Mouse (Mus musculus): ENCODE data around the gene Vps26b. TPM values are rescaled to one million over a fixed set of nuclear protein-coding genes. Genes with fewer than 3 reads are reported as not detected.

Vps26b gene
- polyA plus RNA-seq, 1 experiment from 2014 or later = 7.3 TPM

DNA sequence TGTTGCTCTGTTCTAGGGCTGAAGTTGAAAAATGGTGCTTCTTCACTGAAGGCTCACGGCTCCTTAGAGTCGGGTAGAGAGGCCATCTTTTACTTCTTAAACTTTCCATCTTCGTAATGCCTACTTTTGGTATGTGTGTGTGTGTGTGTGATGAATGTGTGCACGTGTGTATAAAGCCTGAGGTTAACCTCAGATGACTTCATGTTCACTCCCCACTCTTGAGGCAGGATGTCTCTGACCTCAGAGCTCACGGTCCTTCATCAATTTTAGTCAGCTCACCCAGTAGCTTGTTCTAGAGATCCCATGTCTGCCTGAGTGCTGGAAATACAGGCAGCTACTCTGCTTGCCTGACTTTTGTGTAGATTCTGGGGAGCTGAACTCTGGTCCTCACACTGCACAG is 14.0 kb upstream of the Vps26b start:
- H3K36me3 ChIP-seq (replicated peaks; ENCODE audit: insufficient read depth, low read length) = peaks cover 83% of the 10 kb centered on the region
- H3K9me3 ChIP-seq (ENCODE audit: low read length) = no peaks in the 10 kb centered on the region
- no peak for TF ChIP-seq CTCF (IDR thresholded peaks at IDR 0.05; ENCODE audit: low read depth)
- no peak for TF ChIP-seq EP300 (IDR thresholded peaks at IDR 0.05; ENCODE audit: low read depth)
- no peaks in the 10 kb centered on the region for H3K4me1 ChIP-seq (ENCODE audit: insufficient read depth)
- H3K4me2 ChIP-seq (ENCODE audit: low read depth, low read length) = no peak overlapping the region
- no peak for ATAC-seq
- H3K27ac ChIP-seq (ENCODE audit: low read depth) = no peak overlapping the region
- 86% methylated on average over 5 of the region's 5 CpGs for WGBS (ENCODE audit: insufficient replicate concordance)
- DNase-seq = no peak
- H3K27me3 ChIP-seq (ENCODE audit: insufficient read depth, low read length) = no peaks in the 10 kb centered on the region
- H3K9ac ChIP-seq (replicated peaks) = no peak overlapping the region
- no peak overlapping the region for H3K4me3 ChIP-seq (ENCODE audit: low read depth, low read length)

DNA sequence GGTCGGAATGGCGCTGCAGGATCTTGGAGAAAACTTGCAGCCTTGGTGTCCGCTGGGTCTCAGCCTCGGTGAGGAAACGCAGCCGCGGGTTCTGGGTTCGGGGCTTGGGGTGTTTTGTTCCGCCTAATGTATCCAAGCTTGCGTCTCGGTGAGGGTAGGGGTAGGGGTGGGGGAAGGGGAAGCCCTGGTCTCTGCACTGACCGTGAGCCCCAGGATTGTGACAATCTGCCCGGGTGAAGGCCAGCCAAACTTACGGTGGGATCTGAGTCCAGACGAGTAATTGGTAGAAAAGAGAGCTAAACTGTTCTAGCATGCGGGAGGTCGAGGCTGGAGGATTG is 867 bp upstream of the Vps26b start:
- no peak for DNase-seq
- H3K9ac ChIP-seq (replicated peaks) = peak overlapping the region; percentile 95
- under 1% methylated on average over 17 of the region's 17 CpGs for WGBS (ENCODE audit: insufficient replicate concordance)
- H3K27ac ChIP-seq (ENCODE audit: low read depth) = peak overlapping the region; percentile 86; the same call in 1 of the 2 replicates
- H3K4me1 ChIP-seq (ENCODE audit: insufficient read depth) = peaks cover 40% of the 10 kb centered on the region
- peak overlapping the region; percentile 100 for H3K4me2 ChIP-seq (ENCODE audit: low read depth, low read length)
- ATAC-seq = peak; percentile 16
- no peaks in the 10 kb centered on the region for H3K27me3 ChIP-seq (ENCODE audit: insufficient read depth, low read length)
- TF ChIP-seq CTCF (IDR thresholded peaks at IDR 0.05; ENCODE audit: low read depth) = no peak
- TF ChIP-seq EP300 (IDR thresholded peaks at IDR 0.05; ENCODE audit: low read depth) = no peak
- H3K36me3 ChIP-seq (replicated peaks; ENCODE audit: insufficient read depth, low read length) = no peaks in the 10 kb centered on the region; the same call in 1 of the 2 replicates
- no peaks in the 10 kb centered on the region for H3K9me3 ChIP-seq (ENCODE audit: low read length)
- peak overlapping the region; percentile 99 for H3K4me3 ChIP-seq (ENCODE audit: low read depth, low read length)

DNA sequence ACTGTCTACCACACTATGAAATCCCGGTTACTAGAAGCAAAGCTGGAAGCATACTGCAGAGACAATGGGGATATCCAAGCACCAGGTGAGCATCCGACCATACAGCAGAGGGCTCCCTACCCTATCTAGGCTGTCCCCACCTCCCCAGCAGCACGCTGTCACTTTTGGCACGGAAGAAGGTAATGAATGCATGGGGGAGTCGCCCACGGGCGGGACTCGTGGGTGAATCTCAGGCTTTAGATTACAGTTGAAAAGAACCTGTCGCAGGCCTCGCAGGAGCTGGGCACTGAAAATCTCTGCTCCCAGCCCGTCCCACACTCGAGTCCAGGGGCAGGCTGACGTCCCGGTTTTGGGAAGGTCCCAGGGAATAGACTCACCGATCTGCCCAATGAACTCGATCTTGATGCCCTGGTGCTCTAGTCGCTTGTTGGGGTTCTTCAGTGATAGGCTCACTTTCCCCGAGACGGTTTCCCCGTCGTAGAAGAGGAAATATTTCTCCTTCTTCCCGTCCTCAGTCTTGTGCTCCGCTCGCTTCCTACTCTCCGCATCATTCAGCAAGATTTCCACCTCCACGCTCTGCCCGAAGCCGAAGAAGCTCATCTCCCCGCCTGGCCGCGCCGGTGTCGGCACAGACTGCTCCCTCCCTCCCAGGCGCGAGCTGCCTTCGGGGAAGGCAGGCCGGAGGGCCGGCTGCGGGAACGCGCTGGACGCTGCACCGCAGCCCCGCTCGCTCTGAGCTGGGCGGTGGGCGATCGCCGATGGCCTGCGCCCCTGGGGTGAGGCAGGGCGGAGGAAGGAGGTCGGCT is 640 bp downstream of the Vps26b start:
- Histone ChIP-seq H3K27me3 (ENCODE audit: insufficient read depth, low read length) (no peaks in the 10 kb centered on the region), H3K4me3 (ENCODE audit: low read depth, low read length) (peak overlapping the region; percentile 99), H3K4me1 (ENCODE audit: insufficient read depth) (peaks cover 40% of the 10 kb centered on the region), H3K9me3 (ENCODE audit: low read length) (no peaks in the 10 kb centered on the region), H3K4me2 (ENCODE audit: low read depth, low read length) (peak overlapping the region; percentile 100), H3K9ac (replicated peaks) (peak overlapping the region; percentile 95), H3K36me3 (replicated peaks; ENCODE audit: insufficient read depth, low read length) (no peaks in the 10 kb centered on the region; the same call in 1 of the 2 replicates), H3K27ac (ENCODE audit: low read depth) (peak overlapping the region; percentile 86)
- DNase-seq (peak; percentile 61), ATAC-seq (peak; percentile 34)
- TF ChIP-seq CTCF (IDR thresholded peaks at IDR 0.05; ENCODE audit: low read depth) (peak; percentile 42), EP300 (IDR thresholded peaks at IDR 0.05; ENCODE audit: low read depth) (no peak)
- WGBS (ENCODE audit: insufficient replicate concordance) = under 1% methylated on average over 52 of the region's 52 CpGs

- TF ChIP-seq EP300 (IDR thresholded peaks at IDR 0.05; ENCODE audit: low read depth) (no peak), CTCF (IDR thresholded peaks at IDR 0.05; ENCODE audit: low read depth) (no peak)
- Histone ChIP-seq H3K36me3 (replicated peaks; ENCODE audit: insufficient read depth, low read length) (no peaks in the 10 kb centered on the region), H3K9me3 (ENCODE audit: low read length) (no peaks in the 10 kb centered on the region), H3K27ac (ENCODE audit: low read depth) (no peak overlapping the region), H3K4me2 (ENCODE audit: low read depth, low read length) (peak overlapping the region; percentile 100), H3K4me1 (ENCODE audit: insufficient read depth) (peaks cover 31% of the 10 kb centered on the region), H3K9ac (replicated peaks) (no peak overlapping the region), H3K4me3 (ENCODE audit: low read depth, low read length) (no peak overlapping the region), H3K27me3 (ENCODE audit: insufficient read depth, low read length) (no peaks in the 10 kb centered on the region)
- WGBS (ENCODE audit: insufficient replicate concordance) = 22% methylated on average over 1 of the region's 1 CpGs
- DNase-seq (no peak), ATAC-seq (no peak)
These were observed 3.2 kb downstream of the Vps26b start for GRCm38 (mm10) chr9:27026708-27027107.

DNA sequence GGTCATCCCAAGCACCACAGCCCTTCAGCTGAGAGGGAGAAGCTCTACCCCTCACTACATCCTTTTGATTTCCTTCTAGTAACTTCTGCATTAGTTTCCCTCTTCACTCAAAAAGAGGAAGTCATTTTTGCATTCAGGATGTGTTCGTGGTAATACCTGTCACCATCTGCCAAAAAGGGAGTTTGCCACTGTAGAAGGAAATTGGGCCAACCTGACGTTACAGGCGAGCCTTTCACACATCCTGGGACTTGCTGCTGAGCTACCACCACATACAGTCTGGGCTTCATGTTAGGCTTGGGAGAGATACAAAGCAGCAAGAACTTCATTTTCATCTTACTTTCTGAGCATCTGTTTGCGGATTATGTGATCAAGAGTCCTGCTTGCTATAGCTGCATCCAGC is 6.2 kb downstream of the Vps26b start:
- no peak for ATAC-seq
- Histone ChIP-seq H3K9me3 (ENCODE audit: low read length) (no peaks in the 10 kb centered on the region), H3K4me2 (ENCODE audit: low read depth, low read length) (no peak overlapping the region), H3K27ac (ENCODE audit: low read depth) (no peak overlapping the region), H3K4me1 (ENCODE audit: insufficient read depth) (peaks cover 17% of the 10 kb centered on the region), H3K9ac (replicated peaks) (no peak overlapping the region), H3K27me3 (ENCODE audit: insufficient read depth, low read length) (no peaks in the 10 kb centered on the region), H3K4me3 (ENCODE audit: low read depth, low read length) (no peak overlapping the region), H3K36me3 (replicated peaks; ENCODE audit: insufficient read depth, low read length) (peaks cover 3% of the 10 kb centered on the region; the same call in 1 of the 2 replicates)
- TF ChIP-seq CTCF (IDR thresholded peaks at IDR 0.05; ENCODE audit: low read depth) (no peak), EP300 (IDR thresholded peaks at IDR 0.05; ENCODE audit: low read depth) (no peak)
- WGBS (ENCODE audit: insufficient replicate concordance) = 49% methylated on average over 4 of the region's 4 CpGs
- peak; percentile 17 for DNase-seq

DNA sequence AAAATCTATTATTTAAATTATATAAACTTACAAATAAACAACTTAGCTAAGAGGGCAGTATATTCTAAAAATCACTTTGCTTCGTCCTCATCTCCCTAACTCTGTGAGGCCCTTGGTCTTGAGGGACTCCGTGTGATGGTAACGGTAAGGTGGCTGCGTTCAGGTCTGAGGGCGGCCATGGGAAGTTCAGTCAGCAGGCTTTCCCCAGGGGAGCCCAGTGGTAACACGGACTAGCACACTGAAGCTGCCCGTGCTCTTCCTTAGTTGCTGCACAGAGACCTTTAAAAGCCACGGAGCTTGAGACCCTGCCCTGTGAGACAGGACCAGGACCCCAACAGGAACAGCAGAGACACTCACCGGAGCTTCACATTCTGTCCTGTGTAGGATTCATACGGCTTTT is 10.9 kb downstream of the Vps26b start:
- Histone ChIP-seq H3K4me2 (ENCODE audit: low read depth, low read length) (no peak overlapping the region), H3K4me1 (ENCODE audit: insufficient read depth) (no peaks in the 10 kb centered on the region), H3K27me3 (ENCODE audit: insufficient read depth, low read length) (no peaks in the 10 kb centered on the region), H3K36me3 (replicated peaks; ENCODE audit: insufficient read depth, low read length) (peaks cover 32% of the 10 kb centered on the region), H3K9ac (replicated peaks) (no peak overlapping the region), H3K27ac (ENCODE audit: low read depth) (no peak overlapping the region), H3K4me3 (ENCODE audit: low read depth, low read length) (no peak overlapping the region), H3K9me3 (ENCODE audit: low read length) (no peaks in the 10 kb centered on the region)
- ATAC-seq = no peak
- WGBS (ENCODE audit: insufficient replicate concordance) = 88% methylated on average over 10 of the region's 10 CpGs
- no peak for DNase-seq
- TF ChIP-seq CTCF (IDR thresholded peaks at IDR 0.05; ENCODE audit: low read depth) (no peak), EP300 (IDR thresholded peaks at IDR 0.05; ENCODE audit: low read depth) (no peak)
